Mouse (Mus musculus) ES-Bruce4 (cell line): ENCODE data around the gene G3bp1. TPM values are rescaled to one million over a fixed set of nuclear protein-coding genes. Genes with fewer than 3 reads are reported as not detected.

Source experiments
- H3K27ac ChIP-seq: 2 replicates; pipeline ENCODE4 v1.5.1; 2012; ENCODE audit warnings: low read length, inconsistent platforms; ENCODE audit not compliant: insufficient read depth
- H3K27me3 ChIP-seq: 2 replicates; pipeline ENCODE4 v1.6.1; 2012; ENCODE audit warnings: mild to moderate bottlenecking, low read length, inconsistent platforms; ENCODE audit not compliant: control insufficient read depth, poor library complexity, insufficient read depth, severe bottlenecking
- H3K36me3 ChIP-seq: 2 replicates; pipeline ENCODE4 v1.6.1; 2012; ENCODE audit warnings: inconsistent platforms, mild to moderate bottlenecking, low read length, moderate library complexity; ENCODE audit not compliant: control insufficient read depth, poor library complexity, insufficient read depth, severe bottlenecking
- H3K4me1 ChIP-seq: one replicate; pipeline ENCODE4 v1.8.1; 2011; ENCODE audit warnings: low read length; ENCODE audit not compliant: control insufficient read depth, insufficient read depth
- H3K4me3 ChIP-seq: 2 replicates; pipeline ENCODE4 v1.5.1; 2011; ENCODE audit warnings: low read depth, mild to moderate bottlenecking, low read length
- H3K9ac ChIP-seq: 2 replicates; pipeline ENCODE4 v1.6.1; 2012; ENCODE audit warnings: low read depth, mild to moderate bottlenecking, inconsistent platforms; ENCODE audit not compliant: poor library complexity, severe bottlenecking
- H3K9me3 ChIP-seq: replicated peaks from 2 replicates; pipeline ENCODE4 v1.6.1; 2012; ENCODE audit warnings: mild to moderate bottlenecking, low read length, inconsistent platforms; ENCODE audit not compliant: control insufficient read depth, poor library complexity, insufficient read depth, severe bottlenecking
- CTCF ChIP-seq: IDR thresholded peaks from one replicate; pipeline ENCODE4 v1.8.1; 2011; ENCODE audit warnings: low read depth, low read length
- EP300 ChIP-seq: IDR thresholded peaks from 2 replicates; pipeline ENCODE4 v1.6.1; 2011; ENCODE audit warnings: low read depth, low read length; ENCODE audit not compliant: insufficient read depth
- POLR2A ChIP-seq: IDR thresholded peaks from one replicate; pipeline ENCODE4 v1.8.1; 2011; ENCODE audit warnings: low read length; ENCODE audit not compliant: insufficient read depth
- polyA plus RNA-seq: library from polyadenylated mRNA; stranded (reverse); fragments of >200 nt; gene quantifications from 2 replicates; pipeline ENCODE4 v1.2.4, GENCODE M21; 2011; ENCODE audit warnings: low read depth; ENCODE audit not compliant: missing spikeins, insufficient read depth, insufficient read length

Gene G3bp1
- polyA plus RNA-seq, 1 experiment, result 147 TPM

- no peaks in the 10 kb centered on the region for H3K9me3 ChIP-seq
- peak overlapping the region; percentile 94 for H3K4me3 ChIP-seq
- 0 out of 2 replicates have a peak overlapping the region, but pooled peaks have one; percentile 7 for H3K27ac ChIP-seq
- TF ChIP-seq CTCF, result no peak
- no peak for TF ChIP-seq EP300
- TF ChIP-seq POLR2A, result no peak
- peak overlapping the region; percentile 63 for H3K9ac ChIP-seq
- H3K27me3 ChIP-seq, result no peaks in the 10 kb centered on the region
- no peaks in the 10 kb centered on the region for H3K36me3 ChIP-seq
- no peaks in the 10 kb centered on the region for H3K4me1 ChIP-seq
Measured at GRCm38 (mm10) chr11:55459850-55460558, 9.5 kb upstream of the G3bp1 start.

GRCm38 (mm10) chr11:55460559-55461018 lies 8.9 kb upstream of the G3bp1 start:
- Histone ChIP-seq H3K36me3 (no peaks in the 10 kb centered on the region), H3K9ac (peak overlapping the region; percentile 63), H3K4me1 (no peaks in the 10 kb centered on the region), H3K27ac (0 out of 2 replicates have a peak overlapping the region, but pooled peaks have one; percentile 7), H3K4me3 (peak overlapping the region; percentile 94), H3K27me3 (no peaks in the 10 kb centered on the region), H3K9me3 (no peaks in the 10 kb centered on the region)
- TF ChIP-seq CTCF (peak; percentile 15), EP300 (no peak)

DNA sequence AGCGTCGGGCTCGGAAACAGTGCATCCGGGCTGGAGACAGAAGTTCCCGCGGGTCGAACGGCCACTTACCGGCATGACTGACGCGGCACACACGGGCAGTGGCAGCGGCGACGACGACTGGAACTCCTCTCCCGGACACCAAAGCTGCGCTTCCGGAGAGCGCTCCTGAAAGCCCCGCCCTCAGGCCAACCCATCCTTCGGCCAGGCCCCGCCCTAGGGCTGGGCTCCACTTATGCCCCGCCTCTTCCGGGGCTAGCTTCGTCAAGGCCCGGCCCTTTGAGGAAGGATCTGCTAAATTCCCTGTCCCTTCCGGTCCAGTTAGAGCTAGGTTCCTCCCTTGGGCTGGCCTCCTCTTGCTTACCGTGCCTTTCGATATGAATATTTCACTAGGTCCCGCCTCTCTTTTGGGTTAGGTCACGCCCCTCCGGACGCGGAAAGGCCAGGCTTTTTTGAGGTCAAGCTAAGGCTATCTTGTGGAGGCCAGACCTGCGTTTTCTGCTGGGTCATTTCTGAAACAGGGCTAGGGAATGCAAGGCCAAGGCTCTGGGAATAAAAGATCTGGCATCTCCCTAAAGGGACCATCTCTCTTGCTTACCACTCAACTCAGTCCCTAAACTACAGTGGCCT lies 8.4 kb upstream of the G3bp1 start, which contains the start of gene Atox1:
Atox1 (minus strand) TSS at position 221 of the 627 bp plus-strand sequence.
- Histone ChIP-seq H3K4me3 (peak within 1 kb of the TSS; percentile 94), H3K27me3 (no peaks in the 10 kb centered on the region), H3K4me1 (no peaks in the 10 kb centered on the region), H3K36me3 (no peaks in the 10 kb centered on the region), H3K9me3 (no peaks in the 10 kb centered on the region), H3K27ac (peak within 1 kb of the TSS; percentile 75), H3K9ac (peak within 1 kb of the TSS; percentile 63)
- TF ChIP-seq POLR2A, result peak; percentile 88
- no peak for TF ChIP-seq EP300
- TF ChIP-seq CTCF, result no peak

DNA sequence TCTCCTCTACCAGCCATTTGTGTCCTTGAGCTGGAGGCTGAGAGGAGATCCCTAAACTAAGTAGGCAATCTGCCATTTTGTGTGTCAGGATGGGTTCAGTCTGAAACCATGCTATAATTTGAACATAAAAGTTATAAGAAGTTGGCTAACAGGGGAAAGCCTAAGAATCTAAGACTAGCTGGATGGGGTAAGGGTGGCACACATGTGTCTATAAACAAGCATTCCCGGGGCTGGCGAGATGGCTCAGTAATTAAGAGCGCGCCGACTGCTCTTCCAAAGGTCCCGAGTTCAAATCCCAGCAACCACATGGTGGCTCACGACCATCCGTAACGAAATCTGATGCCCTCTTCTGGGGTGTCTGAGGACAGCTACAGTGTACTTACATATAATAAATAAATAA lies 7.3 kb upstream of the G3bp1 start:
- H3K27me3 ChIP-seq, result no peaks in the 10 kb centered on the region

GRCm38 (mm10) chr11:55464707-55465106 lies 4.8 kb upstream of the G3bp1 start:
- H3K9me3 ChIP-seq, result no peaks in the 10 kb centered on the region
- no peaks in the 10 kb centered on the region for H3K36me3 ChIP-seq
- H3K9ac ChIP-seq, result no peak overlapping the region
- no peak overlapping the region for H3K27ac ChIP-seq
- no peak overlapping the region for H3K4me3 ChIP-seq
- TF ChIP-seq EP300, result no peak
- no peaks in the 10 kb centered on the region for H3K27me3 ChIP-seq
- H3K4me1 ChIP-seq, result no peaks in the 10 kb centered on the region

More for the DNA sequence above, 7.3 kb upstream of the G3bp1 start:
- peak overlapping the region; percentile 75 for H3K27ac ChIP-seq
- H3K4me3 ChIP-seq, result no peak overlapping the region
- TF ChIP-seq EP300, result no peak
- TF ChIP-seq CTCF, result no peak
- TF ChIP-seq POLR2A, result no peak
- H3K9ac ChIP-seq, result peak overlapping the region; percentile 14; the same call in 1 of the 2 replicates
- H3K4me1 ChIP-seq, result no peaks in the 10 kb centered on the region
- no peaks in the 10 kb centered on the region for H3K36me3 ChIP-seq
- H3K9me3 ChIP-seq, result no peaks in the 10 kb centered on the region

DNA sequence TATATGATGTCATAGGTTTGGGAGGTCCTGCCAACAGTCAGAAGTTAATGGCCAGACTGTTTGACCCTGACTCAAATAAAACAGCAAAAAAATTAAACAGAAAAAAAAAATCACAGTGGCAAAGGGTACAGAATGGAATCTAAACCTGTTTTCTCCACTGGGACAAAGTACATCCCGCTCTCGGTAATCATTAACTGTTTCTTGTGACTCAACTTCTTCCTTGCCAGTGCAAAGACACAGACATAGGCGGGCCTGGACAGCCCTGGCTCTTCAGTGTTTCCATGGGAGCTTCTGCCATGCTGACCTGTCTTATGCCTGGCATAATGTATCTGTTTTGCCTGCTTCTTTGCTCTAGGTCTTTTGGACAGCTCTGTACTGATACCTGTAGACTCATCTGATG lies 4.3 kb upstream of the G3bp1 start:
- no peaks in the 10 kb centered on the region for H3K27me3 ChIP-seq
- no peak overlapping the region for H3K27ac ChIP-seq
- no peaks in the 10 kb centered on the region for H3K4me1 ChIP-seq
- no peak overlapping the region for H3K4me3 ChIP-seq
- no peak for TF ChIP-seq CTCF
- TF ChIP-seq EP300, result no peak
- TF ChIP-seq POLR2A, result no peak
- H3K9me3 ChIP-seq, result no peaks in the 10 kb centered on the region
- H3K9ac ChIP-seq, result no peak overlapping the region
- no peaks in the 10 kb centered on the region for H3K36me3 ChIP-seq
